Mouse (Mus musculus) brain, embryonic 14.5 days (tissue): Measurements from ENCODE around the gene Bcl2.

Experiments used
- CTCF ChIP-seq: fragments of 200-500 bp; IDR thresholded peaks from 2 replicates; pipeline ENCODE4 v1.5.1; 2012; ENCODE audit warnings: inconsistent platforms, mild to moderate bottlenecking, moderate library complexity, borderline replicate concordance; ENCODE audit not compliant: insufficient read depth, insufficient read length; ENCODE audit errors: extremely low read depth
- POLR2A ChIP-seq: fragments of 200-500 bp; IDR thresholded peaks from 2 replicates; pipeline ENCODE4 v1.6.1; 2012; ENCODE audit warnings: mild to moderate bottlenecking, inconsistent platforms, borderline replicate concordance; ENCODE audit not compliant: poor library complexity, insufficient read depth, insufficient read length, severe bottlenecking; ENCODE audit errors: extremely low read depth

DNA sequence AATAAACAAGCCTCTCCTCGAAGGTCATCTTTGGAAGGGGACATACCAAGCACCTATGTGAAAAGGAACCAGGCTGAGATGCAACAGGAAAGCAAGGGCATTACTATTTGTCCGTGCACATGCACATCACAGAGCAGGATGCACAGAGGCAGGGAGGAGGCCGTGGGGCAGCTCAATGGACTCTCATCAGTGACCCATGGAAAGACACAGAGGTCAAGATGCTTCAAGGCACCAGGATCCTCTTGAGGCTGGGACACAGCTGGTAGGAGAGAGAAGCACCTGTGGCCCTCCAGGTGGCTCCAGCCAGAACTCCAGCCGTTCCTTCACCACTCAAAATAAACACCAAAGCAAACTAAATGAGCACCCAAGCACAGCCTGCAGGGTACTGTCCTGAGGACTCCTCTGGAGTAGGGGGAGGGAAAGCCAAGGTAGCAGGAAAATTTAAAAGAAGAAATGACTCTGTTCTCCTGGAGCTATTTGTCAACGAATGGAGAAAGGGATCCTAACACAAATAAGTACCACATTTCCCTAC is 57.8 kb downstream of the Bcl2 start:
- TF ChIP-seq CTCF, result no peak
- no peak for TF ChIP-seq POLR2A
